Mouse (Mus musculus): ENCODE data around the gene Tox3. TPM values are rescaled to one million over a fixed set of nuclear protein-coding genes. Genes with fewer than 3 reads are reported as not detected.
A peak's percentile ranks its signal among the peaks of the same experiment; 100 is the strongest.

Tox3 gene
- total RNA-seq (2012; rRNA removed) (not detected in 2 replicates), total RNA-seq (2014; rRNA removed) (not detected in 2 replicates), polyA plus RNA-seq (2012; ENCODE audit: insufficient read length, low read depth) (not detected in 2 replicates)

GRCm38 (mm10) chr8:90348178-90348925 is at the start of gene Tox3:
Tox3 (minus strand) TSS chr8:90348343.
- Histone ChIP-seq H3K27ac (ENCODE audit: insufficient read depth, low read depth) (no peak within 1 kb of the TSS), H3K36me3 (replicated peaks in 1 of 2; ENCODE audit: control insufficient read depth in 1 of 2, insufficient read depth in 1 of 2, low read length in 1 of 2) (no peaks in the 10 kb centered on the region), H3K27me3 (replicated peaks) (no peaks in the 10 kb centered on the region), H3K9ac (ENCODE audit: insufficient read depth, low read depth) (no peak within 1 kb of the TSS), H3K4me2 (ENCODE audit: insufficient read depth, low read depth, poor library complexity, severe bottlenecking) (no peak within 1 kb of the TSS), H3K4me1 (ENCODE audit: control insufficient read depth in 1 of 2, insufficient read depth in 2 of 2) (peaks cover 0 to 40% of the 10 kb centered on the region in 2 experiments; a peak in 2 of 4 replicates), H3K79me2 (replicated peaks; ENCODE audit: control insufficient read depth, extremely low read depth, insufficient read depth, poor library complexity, severe bottlenecking) (no peaks in the 10 kb centered on the region), H3K9me3 (replicated peaks; ENCODE audit: low read length) (peaks cover 8% of the 10 kb centered on the region), H3K4me3 (replicated peaks in 1 of 3; ENCODE audit: low read depth in 2 of 3, low read length in 2 of 3, poor library complexity in 1 of 3) (no peak within 1 kb of the TSS)
- TF ChIP-seq USF2 (conservative IDR thresholded peaks at IDR 0.05; ENCODE audit: low read depth, low read length) (no peak), MAZ (IDR thresholded peaks at IDR 0.05; ENCODE audit: low read depth, low read length) (no peak), PAX5 (IDR thresholded peaks at IDR 0.05; ENCODE audit: low read length) (no peak), MAFK (IDR thresholded peaks at IDR 0.05; ENCODE audit: insufficient replicate concordance, low read length) (no peak)
- DNase-seq (ENCODE audit: extremely low read depth), result no peak
- dilution Hi-C loops (cut with MboI; ENCODE audit: extremely low pct_ligation_motif_present, extremely low pct_unique_long_range_greater_than_20kb, low sequenced_read_pairs) (no loop called here), in situ Hi-C loops (cut with MboI; ENCODE audit: low pct_ligation_motif_present, low pct_unique_long_range_greater_than_20kb, low sequenced_read_pairs) (no loop called here)

GRCm38 (mm10) chr8:90392643-90393042 is 44.5 kb upstream of the Tox3 start:
- in situ Hi-C loops (cut with MboI; ENCODE audit: low pct_ligation_motif_present, low pct_unique_long_range_greater_than_20kb, low sequenced_read_pairs), result no loop called here
- dilution Hi-C loops (cut with MboI; ENCODE audit: extremely low pct_ligation_motif_present, extremely low pct_unique_long_range_greater_than_20kb, low sequenced_read_pairs), result no loop called here
- H3K27ac ChIP-seq (ENCODE audit: insufficient read depth, low read depth), result no peak overlapping the region
- no peaks in the 10 kb centered on the region for H3K9me3 ChIP-seq (replicated peaks; ENCODE audit: low read length)
- H3K4me2 ChIP-seq (ENCODE audit: insufficient read depth, low read depth, poor library complexity, severe bottlenecking), result no peak overlapping the region
- H3K9ac ChIP-seq (ENCODE audit: insufficient read depth, low read depth), result no peak overlapping the region
- no peak overlapping the region for H3K4me3 ChIP-seq (replicated peaks in 1 of 3; ENCODE audit: low read depth in 2 of 3, low read length in 2 of 3, poor library complexity in 1 of 3)
- H3K79me2 ChIP-seq (replicated peaks; ENCODE audit: control insufficient read depth, extremely low read depth, insufficient read depth, poor library complexity, severe bottlenecking), result no peaks in the 10 kb centered on the region
- TF ChIP-seq ETS1 (conservative IDR thresholded peaks at IDR 0.05; ENCODE audit: low read depth, low read length) (no peak), USF2 (conservative IDR thresholded peaks at IDR 0.05; ENCODE audit: low read depth, low read length) (no peak), MXI1 (IDR thresholded peaks at IDR 0.05; ENCODE audit: low read depth, low read length) (no peak), IRF4 (IDR thresholded peaks at IDR 0.05; ENCODE audit: low read depth, low read length) (no peak), CHD2 (IDR thresholded peaks at IDR 0.05; ENCODE audit: low read length) (no peak), UBTF (IDR thresholded peaks at IDR 0.05; ENCODE audit: low read depth, low read length) (no peak)
- no peaks in the 10 kb centered on the region for H3K27me3 ChIP-seq (replicated peaks)
- no peak for DNase-seq (ENCODE audit: extremely low read depth)
- no peaks in the 10 kb centered on the region for H3K36me3 ChIP-seq (replicated peaks in 1 of 2; ENCODE audit: control insufficient read depth in 1 of 2, insufficient read depth in 1 of 2, low read length in 1 of 2)
- peaks cover 4 to 39% of the 10 kb centered on the region in 2 experiments; a peak in 3 of 4 replicates for H3K4me1 ChIP-seq (ENCODE audit: control insufficient read depth in 1 of 2, insufficient read depth in 2 of 2)

GRCm38 (mm10) chr8:90391483-90392074 is 43.4 kb upstream of the Tox3 start:
- no peaks in the 10 kb centered on the region for H3K9me3 ChIP-seq (replicated peaks; ENCODE audit: low read length)
- no peaks in the 10 kb centered on the region for H3K79me2 ChIP-seq (replicated peaks; ENCODE audit: control insufficient read depth, extremely low read depth, insufficient read depth, poor library complexity, severe bottlenecking)
- H3K4me2 ChIP-seq (ENCODE audit: insufficient read depth, low read depth, poor library complexity, severe bottlenecking), result no peak overlapping the region
- no peak overlapping the region for H3K4me3 ChIP-seq (replicated peaks in 1 of 3; ENCODE audit: low read depth in 2 of 3, low read length in 2 of 3, poor library complexity in 1 of 3)
- no peaks in the 10 kb centered on the region for H3K36me3 ChIP-seq (replicated peaks in 1 of 2; ENCODE audit: control insufficient read depth in 1 of 2, insufficient read depth in 1 of 2, low read length in 1 of 2)
- H3K4me1 ChIP-seq (ENCODE audit: control insufficient read depth in 1 of 2, insufficient read depth in 2 of 2), result peaks cover 4 to 39% of the 10 kb centered on the region in 2 experiments; a peak in 3 of 4 replicates
- dilution Hi-C loops (cut with MboI; ENCODE audit: extremely low pct_ligation_motif_present, extremely low pct_unique_long_range_greater_than_20kb, low sequenced_read_pairs) (no loop called here), in situ Hi-C loops (cut with MboI; ENCODE audit: low pct_ligation_motif_present, low pct_unique_long_range_greater_than_20kb, low sequenced_read_pairs) (no loop called here)
- peak overlapping the region; percentile 19; the same call in 1 of the 2 replicates for H3K27ac ChIP-seq (ENCODE audit: insufficient read depth, low read depth)
- H3K9ac ChIP-seq (ENCODE audit: insufficient read depth, low read depth), result no peak overlapping the region
- TF ChIP-seq TBP (conservative IDR thresholded peaks at IDR 0.05; ENCODE audit: low read depth, low read length) (no peak), POLR2AphosphoS2 (IDR thresholded peaks at IDR 0.05; ENCODE audit: low read depth, low read length) (no peak), ZNF384 (IDR thresholded peaks at IDR 0.05; ENCODE audit: low read depth, low read length) (no peak), RAD21 (IDR thresholded peaks at IDR 0.05; ENCODE audit: low read depth, low read length) (no peak), JUND (conservative IDR thresholded peaks at IDR 0.05; ENCODE audit: low read depth, low read length) (no peak)
- peak; percentile 76 for DNase-seq (ENCODE audit: extremely low read depth)
- no peaks in the 10 kb centered on the region for H3K27me3 ChIP-seq (replicated peaks)
